Comparison of ENCODE assay signal across 20 mouse cellular contexts in genomic region chr8:10366141-10366540, GRCm38 (mm10).
"Had no signal": no experiment of that assay in that cellular context is flagged by ENCODE, and none has a peak within 500 bp of the region (broad histone marks: within the 10 kb centered on the region; RNA-seq: fewer than 3 reads in every experiment).

No protein-coding gene starts in this region.

- H3K9ac ChIP-seq: liver, postnatal 0 days; lung, embryonic 15.5 days; midbrain, embryonic 13.5 days; midbrain, embryonic 15.5 days; neural tube, embryonic 12.5 days had no signal

- H3K4me2 ChIP-seq: lung, embryonic 15.5 days; midbrain, embryonic 11.5 days; midbrain, embryonic 13.5 days; midbrain, embryonic 15.5 days; neural tube, embryonic 12.5 days had no signal

- H3K4me3 ChIP-seq: lung, embryonic 15.5 days; megakaryocyte, embryonic 14.5 days; midbrain, embryonic 13.5 days; midbrain, embryonic 15.5 days; neural tube, embryonic 12.5 days had no signal

- H3K27ac ChIP-seq: lung, embryonic 15.5 days; macrophage; midbrain, embryonic 13.5 days; midbrain, embryonic 15.5 days; neural tube, embryonic 12.5 days had no signal

- H3K27me3 ChIP-seq: lung, embryonic 15.5 days; megakaryocyte, embryonic 14.5 days; midbrain, embryonic 13.5 days; midbrain, embryonic 15.5 days; neural tube, embryonic 12.5 days had no signal

- DNase-seq: liver, postnatal 0 days; lung, adult 2 months; lung, postnatal 14 days; lung, postnatal 36 days; retina, postnatal 1 day; right cerebral cortex, adult 18-20 months; right cerebral cortex, postnatal 25 days; right cerebral cortex, postnatal 4 days; spleen, adult 18-20 months; thymus, adult 18-20 months; thymus, postnatal 14 days; thymus, postnatal 36 days had no signal

- H3K4me1 ChIP-seq: lung, embryonic 15.5 days; megakaryocyte, embryonic 14.5 days; neural tube, embryonic 12.5 days had no signal

- ATAC-seq: liver, postnatal 0 days; lung, postnatal 0 days; midbrain, embryonic 13.5 days; midbrain, embryonic 15.5 days had no signal

- H3K9me3 ChIP-seq: lung, embryonic 15.5 days; megakaryocyte, embryonic 14.5 days; midbrain, embryonic 13.5 days; midbrain, embryonic 15.5 days; neural tube, embryonic 12.5 days had no signal

- H3K36me3 ChIP-seq: lung, embryonic 15.5 days; midbrain, embryonic 13.5 days; midbrain, embryonic 15.5 days; neural tube, embryonic 12.5 days had no signal
